Mouse (Mus musculus) heart, postnatal 0 days (tissue): ENCODE measurements at regions not wholly inside any gene's neighbourhood (a gene's known extent, or its start where the extent isn't known, plus 50 kb on each side); places are given as distances from the start of the nearest gene placed in this dataset.
A peak's percentile ranks its signal among the peaks of the same experiment; 100 is the strongest.

Source experiments
- ATAC-seq: fragments of 200-750 bp; cut with Nextera tagmentation; 2 replicates; pipeline ENCODE4 v1.8.0; 2017; ENCODE audit warnings: low read depth, moderate number of reproducible peaks, moderate library complexity; ENCODE audit not compliant: insufficient read depth
- DNase-seq: peaks from one replicate; pipeline ENCODE4 v3.0.0-alpha.2; 2016; ENCODE audit warnings: low spot score
- H3K27ac ChIP-seq: fragments of 300-500 bp; sonication (generic); 2 replicates; pipeline ENCODE4 v1.5.1; 2014; ENCODE audit warnings: low read depth, mild to moderate bottlenecking
- H3K27me3 ChIP-seq: fragments of 300-500 bp; sonication (generic); 2 replicates; pipeline ENCODE4 v1.6.1; 2014; ENCODE audit warnings: low read length, mixed read lengths; ENCODE audit not compliant: control insufficient read depth, insufficient read depth
- H3K36me3 ChIP-seq: fragments of 300-500 bp; sonication (generic); replicated peaks from 2 replicates; pipeline ENCODE4 v1.6.1; 2014; ENCODE audit warnings: low read length, mixed read lengths; ENCODE audit not compliant: control insufficient read depth, insufficient read depth
- H3K4me1 ChIP-seq: fragments of 300-500 bp; sonication (generic); 2 replicates; pipeline ENCODE4 v1.6.1; 2014; ENCODE audit warnings: antibody characterized with exemption; ENCODE audit not compliant: control insufficient read depth, insufficient read depth
- H3K4me2 ChIP-seq: fragments of 300-500 bp; sonication (generic); 2 replicates; pipeline ENCODE4 v1.6.1; 2014; ENCODE audit warnings: low read depth, mild to moderate bottlenecking, low read length, moderate library complexity
- H3K4me3 ChIP-seq: fragments of 300-500 bp; sonication (generic); 2 replicates; pipeline ENCODE4 v1.5.1; 2014; ENCODE audit warnings: low read depth, low read length
- H3K9ac ChIP-seq: fragments of 300-500 bp; sonication (generic); replicated peaks from 2 replicates; pipeline ENCODE4 v1.6.1; 2014; ENCODE audit warnings: low read depth, low read length, mixed read lengths
- H3K9me3 ChIP-seq: fragments of 300-500 bp; sonication (generic); replicated peaks from 2 replicates; pipeline ENCODE4 v1.6.1; 2016; ENCODE audit warnings: low read length; ENCODE audit not compliant: control insufficient read depth
- CTCF ChIP-seq: IDR thresholded peaks from 2 replicates; pipeline ENCODE4 v1.5.1; 2016; ENCODE audit warnings: antibody characterized with exemption, control low read depth, low read depth
- EP300 ChIP-seq: IDR thresholded peaks from 2 replicates; pipeline ENCODE4 v1.6.1; 2016; ENCODE audit warnings: antibody characterized with exemption, low read depth
- WGBS: fragments of 180-500 bp; shearing (Covaris S2); extraction: QIAGEN DNeasy Blood & Tissue Kit; methylation state at CpG from one replicate; pipeline ENCODE4 v1.1.7; 2014; 5-methylcytosine and 5-hydroxymethylcytosine counted together

GRCm38 (mm10) chr15:42911357-42911756, 2777.2 kb downstream of the 9330182O14Rik start:
- no peak overlapping the region for H3K4me3 ChIP-seq
- no peak for ATAC-seq
- H3K9ac ChIP-seq = no peak overlapping the region
- no peak overlapping the region for H3K4me2 ChIP-seq
- DNase-seq = no peak
- no peak overlapping the region for H3K27ac ChIP-seq
- no peaks in the 10 kb centered on the region for H3K36me3 ChIP-seq
- H3K27me3 ChIP-seq = no peaks in the 10 kb centered on the region
- WGBS = 93% methylated on average over 2 of the region's 2 CpGs
- H3K9me3 ChIP-seq = no peaks in the 10 kb centered on the region
- TF ChIP-seq EP300 = no peak
- TF ChIP-seq CTCF = no peak
- no peaks in the 10 kb centered on the region for H3K4me1 ChIP-seq

GRCm38 (mm10) chr15:42912880-42913279, 2778.7 kb downstream of the 9330182O14Rik start:
- Histone ChIP-seq H3K4me3 (no peak overlapping the region), H3K36me3 (no peaks in the 10 kb centered on the region), H3K9me3 (no peaks in the 10 kb centered on the region), H3K4me1 (no peaks in the 10 kb centered on the region), H3K27ac (no peak overlapping the region), H3K27me3 (no peaks in the 10 kb centered on the region), H3K4me2 (no peak overlapping the region), H3K9ac (no peak overlapping the region)
- DNase-seq = no peak
- TF ChIP-seq EP300 (no peak), CTCF (no peak)
- 72% methylated on average over 4 of the region's 4 CpGs for WGBS
- no peak for ATAC-seq

GRCm38 (mm10) chr15:42913285-42913684, 2779.1 kb downstream of the 9330182O14Rik start:
- TF ChIP-seq EP300 = no peak
- TF ChIP-seq CTCF = no peak
- no peaks in the 10 kb centered on the region for H3K9me3 ChIP-seq
- ATAC-seq = no peak
- no peaks in the 10 kb centered on the region for H3K36me3 ChIP-seq
- WGBS = 67% methylated on average over 2 of the region's 2 CpGs
- H3K4me3 ChIP-seq = no peak overlapping the region
- no peak overlapping the region for H3K27ac ChIP-seq
- H3K27me3 ChIP-seq = no peaks in the 10 kb centered on the region
- H3K9ac ChIP-seq = no peak overlapping the region
- no peaks in the 10 kb centered on the region for H3K4me1 ChIP-seq
- no peak for DNase-seq
- no peak overlapping the region for H3K4me2 ChIP-seq

- no peak overlapping the region for H3K4me3 ChIP-seq
- H3K9ac ChIP-seq = no peak overlapping the region
- ATAC-seq (no peak), DNase-seq (peak; percentile 70)
- H3K9me3 ChIP-seq = no peaks in the 10 kb centered on the region
- TF ChIP-seq EP300 (no peak), CTCF (peak; percentile 89)
- no peaks in the 10 kb centered on the region for H3K27me3 ChIP-seq
- no peak overlapping the region for H3K4me2 ChIP-seq
- 6% methylated on average over 3 of the region's 3 CpGs for WGBS
- no peaks in the 10 kb centered on the region for H3K36me3 ChIP-seq
- no peak overlapping the region for H3K27ac ChIP-seq
- no peaks in the 10 kb centered on the region for H3K4me1 ChIP-seq
Observed at GRCm38 (mm10) chr15:42914099-42914498, 2779.9 kb downstream of the 9330182O14Rik start.

- Histone ChIP-seq H3K4me2 (no peak overlapping the region), H3K9me3 (no peaks in the 10 kb centered on the region), H3K9ac (no peak overlapping the region), H3K27me3 (no peaks in the 10 kb centered on the region), H3K27ac (no peak overlapping the region), H3K4me1 (no peaks in the 10 kb centered on the region), H3K4me3 (no peak overlapping the region), H3K36me3 (no peaks in the 10 kb centered on the region)
- no peak for TF ChIP-seq EP300
- TF ChIP-seq CTCF = no peak
- no peak for DNase-seq
- WGBS = 83% methylated on average over 11 of the region's 11 CpGs
- ATAC-seq = no peak
Observed at GRCm38 (mm10) chr15:42915195-42915594, 2781.0 kb downstream of the 9330182O14Rik start.

GRCm38 (mm10) chr15:42921618-42922017, 2787.5 kb downstream of the 9330182O14Rik start:
- TF ChIP-seq EP300 = no peak
- TF ChIP-seq CTCF = peak; percentile 32; the same call in 1 of the 2 replicates
- H3K4me1 ChIP-seq = no peaks in the 10 kb centered on the region
- no peak overlapping the region for H3K4me2 ChIP-seq
- 56% methylated on average over 3 of the region's 3 CpGs for WGBS
- H3K27ac ChIP-seq = no peak overlapping the region
- DNase-seq (no peak), ATAC-seq (no peak)
- H3K4me3 ChIP-seq = no peak overlapping the region
- no peak overlapping the region for H3K9ac ChIP-seq
- no peaks in the 10 kb centered on the region for H3K27me3 ChIP-seq
- H3K9me3 ChIP-seq = no peaks in the 10 kb centered on the region
- no peaks in the 10 kb centered on the region for H3K36me3 ChIP-seq
